8 mouse cellular contexts compared by ENCODE assay signal in genomic region chr7:35237935-35238334, GRCm38 (mm10). TPM values are rescaled to one million over a fixed set of nuclear protein-coding genes. Genes with fewer than 3 reads are reported as not detected.
A peak's percentile ranks its signal among the peaks of the same experiment; 100 is the strongest.
DNase-seq lines count a peak whose midpoint lies in the region; TF ChIP-seq lines count a peak whose summit lies in the region.
"Not testable (repeated sequence)": the region's sequence is repeated elsewhere in the genome, so short reads cannot be mapped to it uniquely, and the experiment has no call there.
"Had no signal": no experiment of that assay in that cellular context is flagged by ENCODE, and none has a peak within 500 bp of the region (broad histone marks: within the 10 kb centered on the region; RNA-seq: fewer than 3 reads in every experiment).

No protein-coding gene starts in this region.

- not testable (repeated sequence) for H3K9me3 ChIP-seq in CH12.LX (replicated peaks; ENCODE audit: low read length); MEL (replicated peaks; ENCODE audit: insufficient read depth, low read length)

- TF ChIP-seq CTCF in CH12.LX (conservative IDR thresholded peaks at IDR 0.05 in 1 of 2, IDR thresholded peaks at IDR 0.05 in 1 of 2; ENCODE audit: low read depth in 2 of 2, low read length in 2 of 2); MEL (IDR thresholded peaks at IDR 0.05 in 2 of 3, conservative IDR thresholded peaks at IDR 0.05 in 1 of 3; ENCODE audit: control insufficient read depth in 1 of 3, insufficient read depth in 1 of 3, low read depth in 2 of 3, low read length in 3 of 3, poor library complexity in 1 of 3, severe bottlenecking in 1 of 3): not testable (repeated sequence)

- not testable (repeated sequence) for TF ChIP-seq EP300 in CH12.LX (IDR thresholded peaks at IDR 0.05; ENCODE audit: low read length); MEL (IDR thresholded peaks at IDR 0.05; ENCODE audit: low read depth in 1 of 2, low read length in 2 of 2)

- not testable (repeated sequence) for H3K36me3 ChIP-seq in CH12.LX (replicated peaks in 1 of 2; ENCODE audit: control insufficient read depth in 1 of 2, insufficient read depth in 1 of 2, low read length in 1 of 2); MEL (ENCODE audit: control insufficient read depth in 1 of 2, insufficient read depth in 2 of 2, low read length in 2 of 2)

- TF ChIP-seq POLR2A in CH12.LX (IDR thresholded peaks at IDR 0.05; ENCODE audit: low read depth, low read length); MEL (IDR thresholded peaks at IDR 0.05; ENCODE audit: control insufficient read depth in 1 of 2, insufficient read depth in 1 of 2, low read depth in 1 of 2, low read length in 2 of 2, poor library complexity in 1 of 2): not testable (repeated sequence)

- not testable (repeated sequence) for H3K27me3 ChIP-seq in CH12.LX (replicated peaks); MEL (ENCODE audit: control insufficient read depth in 1 of 2, insufficient read depth in 2 of 2, low read length in 2 of 2)

- H3K9ac ChIP-seq in CH12.LX (ENCODE audit: insufficient read depth, low read depth); MEL (ENCODE audit: control insufficient read depth, low read depth, low read length, poor library complexity, severe bottlenecking): not testable (repeated sequence)

- not testable (repeated sequence) for H3K27ac ChIP-seq in CH12.LX (ENCODE audit: insufficient read depth, low read depth); MEL (ENCODE audit: control insufficient read depth, low read depth, low read length)

- DNase-seq in 3134 (ENCODE audit: extremely low read depth, insufficient read length, low spot score) (peak; percentile 30), 416B (ENCODE audit: low read depth) (peak; percentile 29), CH12.LX (ENCODE audit: extremely low read depth) (peak; percentile 4), MEL (ENCODE audit: low read depth, low spot score) (peak; percentile 18)

- H3K79me2 ChIP-seq in CH12.LX (replicated peaks; ENCODE audit: control insufficient read depth, extremely low read depth, insufficient read depth, poor library complexity, severe bottlenecking); MEL (ENCODE audit: control insufficient read depth, insufficient read depth, low read length, poor library complexity): not testable (repeated sequence)

- dilution Hi-C loops in CH12.LX (cut with MboI; ENCODE audit: extremely low pct_ligation_motif_present, extremely low pct_unique_long_range_greater_than_20kb, low sequenced_read_pairs): not testable (repeated sequence)

- in situ Hi-C loops in CH12.LX (cut with MboI; ENCODE audit: low pct_ligation_motif_present, low pct_unique_long_range_greater_than_20kb, low sequenced_read_pairs): not testable (repeated sequence)

- H3K4me2 ChIP-seq in CH12.LX (ENCODE audit: insufficient read depth, low read depth, poor library complexity, severe bottlenecking): not testable (repeated sequence)

- TF ChIP-seq RAD21 in CH12.LX (IDR thresholded peaks at IDR 0.05; ENCODE audit: low read depth, low read length); MEL (IDR thresholded peaks at IDR 0.05; ENCODE audit: low read depth, low read length): not testable (repeated sequence)

- not testable (repeated sequence) for H3K4me3 ChIP-seq in CH12.LX (replicated peaks in 1 of 3; ENCODE audit: low read depth in 2 of 3, low read length in 2 of 3, poor library complexity in 1 of 3); MEL (ENCODE audit: control insufficient read depth in 1 of 2, insufficient read depth in 1 of 2, low read depth in 2 of 2, low read length in 2 of 2)

- peaks cover 5 to 11% of the 10 kb centered on the region in 2 experiments for H3K4me1 ChIP-seq in CH12.LX (ENCODE audit: control insufficient read depth in 1 of 2, insufficient read depth in 2 of 2)
- not testable (repeated sequence) for H3K4me1 ChIP-seq in MEL (ENCODE audit: control insufficient read depth in 1 of 2, insufficient read depth in 2 of 2, low read length in 2 of 2)

TF ChIP-seq in CH12.LX, 34 proteins besides CTCF, POLR2A, EP300 and RAD21:
- TF ChIP-seq TBP (conservative IDR thresholded peaks at IDR 0.05; ENCODE audit: low read depth, low read length): peak; percentile 66; the same call in 1 of the 2 replicates
TF ChIP-seq in CH12.LX: peak in this region for 1; not testable (repeated sequence) for 33.

TF ChIP-seq in MEL, 35 proteins besides CTCF, POLR2A, EP300 and RAD21:
- peak; percentile 93 for TF ChIP-seq TBP (IDR thresholded peaks at IDR 0.05; ENCODE audit: low read depth, low read length)
TF ChIP-seq in MEL: peak in this region for 1; not testable (repeated sequence) for 34.

RNA-seq across cellular contexts. Expression of gene Lrp3, which starts 22.6 kb away (rescaled TPM):
- total RNA-seq in CH12.LX (2012; rRNA removed) (not detected in 2 replicates), CH12.LX (2014; rRNA removed) (not detected in 2 replicates), MEL (2012; rRNA removed) (not detected in 2 replicates)
- polyA plus RNA-seq in CH12.LX (2012; ENCODE audit: insufficient read length, low read depth) (not detected in 2 replicates), MEL (2012; ENCODE audit: insufficient read depth in 1 of 2, insufficient read length in 2 of 2, low read depth in 1 of 2, low replicate concordance in 2 of 2, missing spikeins in 1 of 2) (not detected)
- polyA plus RNA-seq: G1E had no signal

RNA-seq across cellular contexts. Expression of gene Slc7a10, which starts 51.8 kb away (rescaled TPM):
- total RNA-seq in CH12.LX (2012; rRNA removed) (not detected in 2 replicates), CH12.LX (2014; rRNA removed) (not detected in 2 replicates), MEL (2012; rRNA removed) (not detected in 2 replicates)
- polyA plus RNA-seq in CH12.LX (2012; ENCODE audit: insufficient read length, low read depth) (not detected in 2 replicates), MEL (2012; ENCODE audit: insufficient read depth in 1 of 2, insufficient read length in 2 of 2, low read depth in 1 of 2, low replicate concordance in 2 of 2, missing spikeins in 1 of 2) (not detected)
- total RNA-seq: ES-E14 had no signal
- polyA plus RNA-seq: C2C12, G1E, Patski had no signal
